Mouse (Mus musculus) heart, embryonic 10.5 days (tissue): ENCODE measurements around the gene Hist1h2bk. TPM values are rescaled to one million over a fixed set of nuclear protein-coding genes. Genes with fewer than 3 reads are reported as not detected.

Experiments
- DNase-seq: peaks from one replicate; pipeline ENCODE4 v3.0.0-alpha.2; 2017; ENCODE audit warnings: low spot score
- H3K27ac ChIP-seq: fragments of 300-500 bp; sonication (generic); 2 replicates; pipeline ENCODE4 v1.5.1; 2016; ENCODE audit warnings: mild to moderate bottlenecking
- H3K27me3 ChIP-seq: fragments of 300-500 bp; sonication (generic); 2 replicates; pipeline ENCODE4 v1.6.1; 2016; ENCODE audit warnings: mild to moderate bottlenecking; ENCODE audit not compliant: poor library complexity, insufficient read depth, severe bottlenecking
- H3K36me3 ChIP-seq: fragments of 300-500 bp; sonication (generic); 2 replicates; pipeline ENCODE4 v1.6.1; 2016; ENCODE audit warnings: mild to moderate bottlenecking, moderate library complexity
- H3K4me1 ChIP-seq: fragments of 300-500 bp; sonication (generic); 2 replicates; pipeline ENCODE4 v1.6.1; 2016; ENCODE audit warnings: mild to moderate bottlenecking
- H3K4me3 ChIP-seq: fragments of 300-500 bp; sonication (generic); 2 replicates; pipeline ENCODE4 v1.5.1; 2016; ENCODE audit warnings: mild to moderate bottlenecking, moderate library complexity
- H3K9me3 ChIP-seq: fragments of 300-500 bp; sonication (generic); 2 replicates; pipeline ENCODE4 v1.6.1; 2016; ENCODE audit warnings: mild to moderate bottlenecking, moderate library complexity
- WGBS: fragments of 180-500 bp; shearing (Covaris S2); methylation state at CpG from one replicate; pipeline ENCODE4 v1.1.7; 2016; 5-methylcytosine and 5-hydroxymethylcytosine counted together
- polyA plus RNA-seq: library from polyadenylated mRNA; unstranded; fragments of >200 nt; fragmentation: Nextera tagmentation; extraction: Ambion mirVana; gene quantifications from 2 replicates; pipeline ENCODE4 v1.2.1, GENCODE M21; 2016

Hist1h2bk gene
- polyA plus RNA-seq, 1 experiment from 2014 or later, result 6.4 TPM

- no peaks in the 10 kb centered on the region for H3K36me3 ChIP-seq
- H3K9me3 ChIP-seq, result no peaks in the 10 kb centered on the region
- no peak overlapping the region for H3K27ac ChIP-seq
- H3K4me1 ChIP-seq, result peaks cover 16% of the 10 kb centered on the region
- H3K4me3 ChIP-seq, result no peak overlapping the region
- peaks cover 98% of the 10 kb centered on the region for H3K27me3 ChIP-seq
- DNase-seq, result no peak
- WGBS, result 55% methylated on average over 2 of the region's 2 CpGs
Observed at GRCm38 (mm10) chr13:22001346-22001745, 34.3 kb upstream of the Hist1h2bk start.

- Histone ChIP-seq H3K27me3 (peaks cover 100% of the 10 kb centered on the region), H3K36me3 (no peaks in the 10 kb centered on the region), H3K9me3 (no peaks in the 10 kb centered on the region), H3K4me3 (0 out of 2 replicates have a peak overlapping the region, but pooled peaks have one; percentile 5), H3K27ac (no peak overlapping the region), H3K4me1 (peaks cover 18% of the 10 kb centered on the region)
- 27% methylated on average over 5 of the region's 5 CpGs for WGBS
- DNase-seq, result no peak
Observed at GRCm38 (mm10) chr13:22001823-22002222, 33.8 kb upstream of the Hist1h2bk start.

- Histone ChIP-seq H3K36me3 (no peaks in the 10 kb centered on the region), H3K4me3 (peak overlapping the region; percentile 69), H3K27ac (0 out of 2 replicates have a peak overlapping the region, but pooled peaks have one; percentile 22), H3K4me1 (peaks cover 18% of the 10 kb centered on the region), H3K27me3 (peaks cover 100% of the 10 kb centered on the region), H3K9me3 (no peaks in the 10 kb centered on the region)
- no peak for DNase-seq
- under 1% methylated on average over 45 of the region's 45 CpGs for WGBS
Observed at GRCm38 (mm10) chr13:22005605-22006333, 29.9 kb upstream of the Hist1h2bk start.

DNA sequence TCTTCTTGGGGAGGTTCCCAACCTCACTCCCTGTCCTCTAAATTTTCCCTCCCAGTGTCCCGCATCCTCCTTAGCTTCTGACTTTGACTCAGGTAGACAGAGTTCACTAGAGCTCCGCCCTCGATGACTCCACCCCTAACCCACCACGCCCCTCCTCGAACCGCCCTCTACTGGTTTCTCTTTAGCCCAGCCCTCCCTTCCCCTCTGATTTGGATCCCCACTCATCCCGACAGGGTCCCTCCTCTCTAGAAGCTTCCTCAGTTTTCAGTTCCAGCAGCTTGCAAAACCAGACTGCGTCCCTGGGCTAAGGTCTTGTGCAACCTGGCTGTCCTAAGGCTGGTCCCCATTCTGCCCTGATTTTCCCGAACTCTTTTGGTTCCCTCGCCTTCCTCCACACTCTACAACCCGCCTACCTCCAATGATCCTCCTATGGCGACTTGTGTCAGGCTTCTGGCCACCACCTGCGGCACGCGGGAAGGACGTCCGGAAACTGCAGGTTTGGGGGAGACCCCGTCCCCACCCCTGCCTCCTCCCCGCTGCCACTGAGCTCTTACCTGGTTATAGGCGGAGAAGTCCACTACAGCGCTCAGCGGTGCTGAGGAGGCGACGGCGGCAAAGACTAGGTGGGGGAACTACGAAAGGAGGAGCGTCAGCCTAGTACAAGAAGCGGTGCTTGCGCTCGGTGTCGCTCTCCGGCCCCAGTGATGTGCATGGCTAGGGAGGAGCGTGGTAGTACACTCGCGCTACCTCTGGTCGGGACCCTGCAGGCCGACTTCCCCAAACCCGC, 29.1 kb upstream of the Hist1h2bk start:
- no peak for DNase-seq
- Histone ChIP-seq H3K4me1 (peaks cover 18% of the 10 kb centered on the region), H3K27ac (peak overlapping the region; percentile 36; the same call in 1 of the 2 replicates), H3K36me3 (no peaks in the 10 kb centered on the region), H3K9me3 (no peaks in the 10 kb centered on the region), H3K27me3 (peaks cover 99% of the 10 kb centered on the region), H3K4me3 (peak overlapping the region; percentile 69)
- WGBS, result under 1% methylated on average over 38 of the region's 38 CpGs

GRCm38 (mm10) chr13:22007121-22007510, 28.6 kb upstream of the Hist1h2bk start:
- Histone ChIP-seq H3K27me3 (peaks cover 98% of the 10 kb centered on the region), H3K4me1 (peaks cover 18% of the 10 kb centered on the region), H3K9me3 (no peaks in the 10 kb centered on the region), H3K27ac (no peak overlapping the region), H3K4me3 (peak overlapping the region; percentile 69), H3K36me3 (no peaks in the 10 kb centered on the region)
- WGBS, result 2% methylated on average over 18 of the region's 18 CpGs
- no peak for DNase-seq

- WGBS, result 57% methylated on average over 7 of the region's 7 CpGs
- Histone ChIP-seq H3K36me3 (no peaks in the 10 kb centered on the region), H3K4me3 (no peak overlapping the region), H3K9me3 (no peaks in the 10 kb centered on the region), H3K27ac (no peak overlapping the region), H3K27me3 (peaks cover 97% of the 10 kb centered on the region), H3K4me1 (peaks cover 18% of the 10 kb centered on the region)
- DNase-seq, result no peak
Observed at GRCm38 (mm10) chr13:22007872-22008271, 27.8 kb upstream of the Hist1h2bk start.

GRCm38 (mm10) chr13:22008707-22009106, 27.0 kb upstream of the Hist1h2bk start:
- Histone ChIP-seq H3K9me3 (no peaks in the 10 kb centered on the region), H3K27me3 (peaks cover 96% of the 10 kb centered on the region), H3K36me3 (no peaks in the 10 kb centered on the region), H3K4me1 (peaks cover 18% of the 10 kb centered on the region), H3K27ac (no peak overlapping the region), H3K4me3 (no peak overlapping the region)
- 75% methylated on average over 3 of the region's 3 CpGs for WGBS
- no peak for DNase-seq

DNA sequence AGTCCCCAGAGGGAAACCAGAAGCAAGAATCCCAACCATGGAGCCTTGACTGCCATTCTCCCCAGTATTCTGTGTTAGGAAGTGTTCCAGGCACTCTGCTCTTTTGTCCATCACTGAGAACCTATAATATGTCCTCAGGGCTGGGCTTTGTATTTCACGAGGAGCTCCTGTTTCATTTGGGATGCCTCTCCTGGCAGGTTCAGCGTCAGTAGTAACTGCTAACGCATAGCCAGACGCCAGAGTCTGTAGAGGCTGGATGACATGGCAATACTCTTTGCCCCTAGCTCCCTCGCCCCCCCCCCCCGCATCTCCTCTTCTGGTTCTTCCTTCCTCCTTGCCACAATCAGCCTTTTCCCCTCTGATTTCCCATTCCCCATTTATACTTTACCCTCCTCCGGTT, 26.0 kb upstream of the Hist1h2bk start, which contains the start of gene Prss16:
Gene Prss16 (minus strand): TSS at position 101 of the 400 bp plus-strand sequence.
- no peak for DNase-seq
- Histone ChIP-seq H3K9me3 (no peaks in the 10 kb centered on the region), H3K27me3 (peaks cover 96% of the 10 kb centered on the region), H3K36me3 (no peaks in the 10 kb centered on the region), H3K27ac (no peak within 1 kb of the TSS), H3K4me1 (peaks cover 27% of the 10 kb centered on the region), H3K4me3 (no peak within 1 kb of the TSS)
- WGBS, result 30% methylated on average over 7 of the region's 7 CpGs

DNA sequence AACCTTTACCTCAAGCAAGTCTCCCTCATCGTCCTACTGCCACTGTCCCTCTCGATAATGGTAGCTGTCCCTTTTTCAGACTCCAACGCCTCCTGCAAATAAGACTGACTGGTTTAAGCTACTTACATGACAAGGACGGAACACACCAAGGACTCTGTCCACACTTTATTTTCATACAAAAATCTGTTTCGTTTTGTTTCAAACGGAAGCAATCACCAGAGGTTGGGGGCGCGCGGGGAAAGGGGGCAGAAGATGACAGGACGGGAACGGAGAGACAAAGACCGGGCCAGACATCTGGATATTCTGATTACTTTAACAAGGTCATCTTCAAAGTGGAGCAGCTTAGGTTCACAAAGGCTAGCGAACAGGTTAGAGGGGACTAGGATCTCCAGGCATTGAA, 22.0 kb upstream of the Hist1h2bk start:
- Histone ChIP-seq H3K4me1 (peaks cover 9% of the 10 kb centered on the region), H3K4me3 (peak overlapping the region; percentile 49), H3K27me3 (peaks cover 64% of the 10 kb centered on the region), H3K9me3 (no peaks in the 10 kb centered on the region), H3K36me3 (no peaks in the 10 kb centered on the region), H3K27ac (no peak overlapping the region)
- WGBS, result 22% methylated on average over 13 of the region's 13 CpGs
- DNase-seq, result no peak

- 10% methylated on average over 17 of the region's 17 CpGs for WGBS
- Histone ChIP-seq H3K4me3 (peak overlapping the region; percentile 49), H3K27ac (no peak overlapping the region), H3K36me3 (no peaks in the 10 kb centered on the region), H3K27me3 (peaks cover 61% of the 10 kb centered on the region), H3K4me1 (peaks cover 9% of the 10 kb centered on the region), H3K9me3 (no peaks in the 10 kb centered on the region)
- DNase-seq, result no peak
Observed at GRCm38 (mm10) chr13:22014411-22014845, 21.2 kb upstream of the Hist1h2bk start.

- peaks cover 9% of the 10 kb centered on the region for H3K4me1 ChIP-seq
- H3K27me3 ChIP-seq, result peaks cover 48% of the 10 kb centered on the region
- no peak overlapping the region for H3K27ac ChIP-seq
- no peaks in the 10 kb centered on the region for H3K9me3 ChIP-seq
- H3K36me3 ChIP-seq, result no peaks in the 10 kb centered on the region
- 14% methylated on average over 27 of the region's 27 CpGs for WGBS
- peak overlapping the region; percentile 49 for H3K4me3 ChIP-seq
- peak; percentile 92 for DNase-seq
Observed at GRCm38 (mm10) chr13:22015479-22016450, 19.9 kb upstream of the Hist1h2bk start.
